Mouse (Mus musculus) adipocyte (in vitro differentiated cells): ENCODE data around the gene Rhox6.
A peak's percentile ranks its signal among the peaks of the same experiment; 100 is the strongest.
"Not testable (repeated sequence)": the region's sequence is repeated elsewhere in the genome, so short reads cannot be mapped to it uniquely, and the experiment has no call there.

Experiments used
- DNase-seq: peaks from one replicate; pipeline ENCODE4 v3.0.0-alpha.2; 2016; ENCODE audit warnings: low spot score

Rhox6 gene

DNA sequence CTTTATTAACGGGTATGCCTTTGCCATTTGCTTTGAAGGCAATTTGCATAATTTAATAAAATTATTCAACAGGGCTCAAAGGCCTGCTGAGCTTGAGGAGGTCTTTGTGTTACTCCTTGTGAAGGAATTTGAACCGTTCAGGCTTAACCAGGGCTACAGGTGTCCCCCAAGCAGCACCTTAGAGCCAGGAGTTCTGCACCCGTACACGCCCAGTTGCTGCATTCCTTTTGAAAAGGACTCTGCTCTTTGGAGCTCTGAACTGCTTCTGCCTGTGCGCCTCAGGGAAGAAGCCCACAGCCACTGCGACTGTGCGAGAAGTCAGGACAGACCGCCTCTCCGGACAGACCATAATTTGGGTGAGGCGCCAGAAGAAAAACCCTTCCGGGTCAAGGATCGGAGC is at the start of gene Rhox6:
Gene Rhox6, plus strand, starts transcription at position 301 of the 400 bp plus-strand sequence.
- DNase-seq: not testable (repeated sequence)

DNA sequence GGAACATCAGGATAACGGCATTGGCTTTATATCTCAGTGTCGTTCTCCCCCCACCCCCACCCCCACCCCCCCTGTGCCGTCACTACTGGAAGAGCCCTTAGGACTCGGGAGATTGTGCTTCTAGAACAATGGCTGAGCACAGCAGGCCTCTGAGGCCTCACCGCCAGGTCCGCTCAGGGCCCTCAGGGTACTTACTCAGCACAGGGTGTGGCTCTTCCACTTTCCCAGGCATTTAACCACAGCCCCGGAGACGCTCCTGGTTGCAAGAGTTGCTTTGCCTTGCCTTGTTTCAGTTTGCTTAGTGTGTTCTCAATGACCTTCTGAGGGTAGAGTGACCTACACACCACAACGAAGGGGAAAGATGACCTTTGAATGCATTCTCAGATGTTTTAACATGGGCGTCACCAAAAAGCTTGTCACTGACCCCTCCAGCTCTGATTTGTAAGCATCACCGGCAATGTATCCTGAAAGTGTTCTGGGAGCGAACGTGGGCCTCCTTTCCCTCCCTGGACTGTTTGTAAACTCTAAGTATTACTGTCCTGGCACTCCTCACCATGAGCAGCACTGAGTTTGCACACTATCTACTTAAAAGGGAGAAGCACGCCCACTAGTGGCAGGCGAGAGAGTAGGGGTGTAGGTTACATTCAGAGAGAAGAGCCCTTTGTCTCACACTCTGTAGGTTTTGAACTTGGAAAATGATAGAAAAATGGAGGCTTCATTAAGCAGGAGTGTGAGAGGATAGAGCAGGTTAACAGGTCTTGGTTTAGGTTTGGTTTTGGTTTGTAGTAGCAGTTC is 19.2 kb upstream of the Rhox6 start:
- no peak for DNase-seq

DNA sequence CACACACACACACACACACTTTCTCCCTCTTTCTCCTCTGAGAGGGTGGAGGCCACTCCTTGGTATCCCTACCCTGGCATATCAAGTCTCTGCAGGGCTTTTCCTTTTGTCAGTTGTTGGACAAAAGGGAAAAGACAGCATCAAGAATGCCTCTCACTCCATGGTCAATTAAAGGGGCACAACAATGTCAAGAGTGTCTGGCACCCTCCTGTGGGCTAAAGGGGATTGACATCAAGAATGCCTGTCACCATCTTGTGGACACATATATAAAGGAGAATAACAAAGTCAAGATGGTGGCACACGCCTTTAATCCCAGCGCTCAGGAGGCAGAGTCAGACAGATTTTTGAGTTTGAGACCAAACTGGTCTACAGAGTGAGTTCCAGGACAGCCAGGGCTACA is 17.3 kb upstream of the Rhox6 start:
- no peak for DNase-seq

DNA sequence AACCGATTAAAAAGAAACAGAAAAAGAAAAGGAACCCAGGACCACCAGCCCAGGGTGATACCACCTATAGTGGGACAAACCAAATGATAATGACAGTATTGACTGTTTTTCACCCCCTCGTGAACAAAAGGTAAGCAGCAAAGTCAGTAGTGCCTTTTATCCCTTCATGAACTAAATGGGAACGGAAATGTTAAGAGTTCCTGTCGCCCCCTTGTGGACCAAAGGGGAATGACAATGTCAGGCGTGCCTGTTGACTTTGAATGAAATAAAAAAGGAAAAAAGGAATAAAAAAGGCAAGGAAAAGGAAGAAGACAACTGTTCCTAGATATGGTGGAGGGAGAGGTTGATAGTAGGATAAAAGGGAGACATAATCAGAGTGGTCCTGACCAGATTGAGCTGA is 15.5 kb upstream of the Rhox6 start:
- peak; percentile 48 for DNase-seq

DNA sequence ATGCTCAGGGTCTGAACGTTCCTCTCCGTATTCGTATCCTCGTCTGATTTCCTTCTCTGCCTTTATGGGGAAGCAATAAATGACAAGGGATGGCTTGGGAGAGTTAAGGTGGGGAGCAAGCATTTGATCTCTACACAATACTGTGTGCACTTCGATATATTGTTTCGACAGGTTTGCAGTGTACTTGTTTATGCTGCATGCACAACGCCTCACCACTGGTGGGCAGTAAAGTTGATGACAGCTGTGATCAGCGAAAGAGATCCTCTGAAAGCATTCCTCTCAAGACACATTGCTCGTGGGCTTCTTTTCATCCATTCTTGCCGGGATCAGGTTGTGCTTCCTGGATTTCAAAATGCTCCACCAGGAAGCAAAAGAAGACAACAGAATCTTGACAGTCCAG is 11.0 kb upstream of the Rhox6 start:
- no peak for DNase-seq

DNA sequence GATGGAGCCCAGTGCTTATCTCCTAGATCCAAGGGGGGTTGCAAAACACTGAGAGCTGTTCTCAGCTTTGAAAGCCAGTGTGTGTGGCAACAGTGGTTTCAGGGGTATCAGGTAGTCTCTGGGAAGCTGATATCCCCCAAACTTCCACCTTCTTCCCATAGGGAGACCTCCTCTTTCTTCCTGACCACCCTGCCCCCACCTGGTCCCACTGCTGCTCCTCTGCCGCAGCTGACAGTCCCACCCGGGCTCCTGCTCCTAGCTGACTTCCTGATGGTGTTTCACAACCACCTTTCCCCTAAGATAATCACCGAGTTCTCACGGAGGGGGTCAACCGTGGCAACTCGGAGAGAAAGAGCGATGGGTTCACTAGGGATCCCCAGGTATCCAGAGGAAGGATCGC is 4.7 kb downstream of the Rhox6 start, which contains the start of gene Rhox7a:
Gene Rhox7a, plus strand, starts transcription at position 301 of the 400 bp plus-strand sequence.
- not testable (repeated sequence) for DNase-seq

DNA sequence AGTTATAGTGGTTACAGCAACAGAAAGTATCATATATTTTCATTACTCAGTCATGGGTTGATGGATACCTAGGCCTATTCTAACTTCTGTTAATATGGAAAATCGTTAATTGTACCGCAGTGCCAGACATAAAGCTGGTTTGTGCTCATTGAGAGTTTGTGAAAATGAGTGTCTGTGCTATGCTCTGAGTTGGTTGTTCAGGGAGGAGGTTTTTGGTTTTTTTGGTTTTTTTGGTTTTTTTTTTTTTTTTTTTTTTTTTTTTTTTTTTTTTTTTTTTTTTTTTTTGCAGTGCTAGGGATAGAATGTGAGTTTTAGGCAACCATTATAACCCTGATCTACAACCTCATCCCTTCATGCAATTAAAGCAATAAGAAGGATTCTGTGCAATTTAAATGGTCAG is 44.9 kb downstream of the Rhox6 start:
- no peak for DNase-seq

DNA sequence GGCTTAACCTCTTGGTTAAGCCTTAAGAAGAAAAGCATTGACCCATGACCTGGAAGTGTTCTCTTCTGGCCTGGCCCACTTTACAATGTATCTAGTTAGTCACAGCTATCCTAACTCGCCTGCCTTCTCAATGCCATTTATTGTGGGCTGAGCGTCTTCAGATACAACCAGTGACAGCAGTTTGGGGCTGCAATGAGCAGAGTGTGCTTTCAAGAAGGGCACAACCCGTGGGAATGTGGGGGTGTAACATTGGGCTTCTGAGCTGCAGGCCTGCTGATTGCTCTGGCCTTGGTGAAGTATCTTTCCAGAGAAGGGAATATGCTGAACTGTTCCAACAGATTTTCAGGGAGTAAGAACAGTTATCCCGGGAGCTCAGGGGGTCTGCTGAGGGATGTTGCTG is 52.1 kb downstream of the Rhox6 start, which contains the start of gene Rhox8:
Gene Rhox8, minus strand, starts transcription at position 101 of the 400 bp plus-strand sequence.
- DNase-seq: no peak
